Mouse (Mus musculus): ENCODE results near the gene Fam102a.
"Not testable (repeated sequence)": the region's sequence is repeated elsewhere in the genome, so short reads cannot be mapped to it uniquely, and the experiment has no call there.

The Fam102a gene

DNA sequence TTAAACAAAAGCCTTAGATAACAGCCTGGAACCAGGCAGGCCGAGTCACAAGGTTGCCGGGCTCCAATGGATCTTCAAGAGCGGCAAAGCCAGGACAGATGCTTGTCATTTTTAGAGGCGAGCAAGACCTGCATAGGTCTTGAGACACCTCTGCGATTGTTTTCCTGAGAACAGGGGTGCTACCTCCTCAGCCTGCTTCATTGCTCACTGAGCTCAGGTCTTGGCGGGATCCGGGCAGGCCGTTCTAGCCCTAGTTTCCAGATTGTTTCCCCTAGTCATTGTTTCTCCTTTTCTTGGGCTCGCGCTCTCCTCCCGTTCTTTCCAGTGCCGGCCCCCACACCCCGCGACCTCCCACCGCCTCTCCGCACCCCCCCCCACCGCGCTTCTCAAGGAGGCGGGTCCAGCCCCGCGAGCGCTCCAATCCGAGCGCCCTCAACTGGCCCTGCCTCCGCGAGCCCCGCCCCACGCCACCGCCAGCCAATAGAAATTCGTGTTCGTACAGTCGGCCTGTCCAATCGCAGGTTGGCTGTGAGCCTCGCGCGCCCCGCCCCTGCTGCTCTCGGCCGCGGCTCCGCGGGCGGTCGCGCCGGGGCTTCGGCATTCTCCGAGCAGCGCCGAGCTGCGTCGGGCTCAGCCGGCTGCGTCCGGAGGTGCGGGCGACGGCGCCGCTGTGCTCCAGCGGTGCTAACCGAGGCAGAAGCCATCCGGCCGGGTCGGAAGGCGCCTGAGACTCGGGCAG is at the start of gene Fam102a:
Gene Fam102a, plus strand, starts transcription at position 600 of the 739 bp plus-strand sequence.
- peak; percentile 97 for DNase-seq (ENCODE audit: low read depth, low spot score)

DNA sequence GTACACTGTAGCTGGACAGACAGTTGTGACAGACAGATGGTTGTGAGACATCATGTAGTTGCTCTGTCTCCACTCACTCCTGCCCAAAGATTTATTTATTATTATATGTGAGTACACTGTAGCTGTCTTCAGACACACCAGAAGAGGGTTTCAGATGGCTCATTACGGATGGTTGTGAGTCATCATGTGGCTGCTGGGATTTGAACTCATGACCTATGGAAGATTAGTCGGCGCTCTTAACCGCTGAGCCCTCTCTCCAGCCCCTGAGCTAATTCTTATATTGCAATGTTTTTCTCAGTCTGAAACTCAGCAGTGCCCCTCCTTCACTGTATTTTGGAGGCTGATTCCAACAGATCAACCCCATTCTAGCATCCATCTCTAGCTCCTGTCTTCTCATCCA is 49.4 kb upstream of the Fam102a start:
- DNase-seq (ENCODE audit: low read depth, low spot score) = no peak

DNA sequence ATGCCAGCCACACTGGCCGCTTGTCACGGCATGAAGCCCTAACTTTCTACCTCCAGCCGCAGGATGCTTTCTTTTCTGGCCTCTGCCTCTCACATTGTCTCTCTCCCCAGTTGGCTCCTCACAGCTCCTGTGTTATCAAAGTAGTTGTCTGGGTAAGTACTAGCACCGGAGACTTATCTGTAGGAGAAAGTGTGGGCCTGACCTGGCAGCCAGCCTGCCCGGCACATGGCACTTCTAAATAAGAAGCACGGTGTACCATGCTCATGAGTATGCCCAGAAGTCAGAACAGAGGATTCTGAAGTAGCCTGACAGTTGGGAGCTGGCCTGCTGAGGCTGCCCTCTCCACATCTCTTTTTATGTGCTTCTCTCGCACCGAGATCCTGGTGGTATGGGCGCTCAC is 49.0 kb upstream of the Fam102a start:
- no peak for DNase-seq (ENCODE audit: low read depth, low spot score)

DNA sequence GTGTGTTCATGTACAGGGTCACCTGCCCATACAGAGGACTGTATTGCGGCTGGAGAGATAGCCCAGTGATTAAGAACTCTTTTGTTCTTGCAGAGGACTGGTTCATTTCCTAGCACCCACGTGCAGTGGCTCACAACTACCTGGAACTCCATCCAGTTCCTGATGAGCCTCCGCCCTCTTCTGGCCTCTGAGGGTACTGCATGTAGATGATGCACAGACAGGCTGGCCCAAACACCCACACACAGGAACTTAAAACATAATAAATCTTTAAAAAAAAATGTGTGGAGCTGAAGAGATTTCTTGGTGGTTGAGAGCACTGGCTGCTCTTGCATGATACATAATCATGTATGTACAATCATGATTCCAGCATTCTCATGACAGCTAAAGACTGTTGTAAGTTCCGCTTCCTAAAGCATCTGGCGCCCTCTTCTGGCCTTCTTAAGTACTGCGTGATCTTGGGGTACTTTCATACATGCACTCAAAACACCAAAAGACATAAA is 48.0 kb upstream of the Fam102a start:
- DNase-seq (ENCODE audit: low read depth, low spot score) = peak; percentile 93

DNA sequence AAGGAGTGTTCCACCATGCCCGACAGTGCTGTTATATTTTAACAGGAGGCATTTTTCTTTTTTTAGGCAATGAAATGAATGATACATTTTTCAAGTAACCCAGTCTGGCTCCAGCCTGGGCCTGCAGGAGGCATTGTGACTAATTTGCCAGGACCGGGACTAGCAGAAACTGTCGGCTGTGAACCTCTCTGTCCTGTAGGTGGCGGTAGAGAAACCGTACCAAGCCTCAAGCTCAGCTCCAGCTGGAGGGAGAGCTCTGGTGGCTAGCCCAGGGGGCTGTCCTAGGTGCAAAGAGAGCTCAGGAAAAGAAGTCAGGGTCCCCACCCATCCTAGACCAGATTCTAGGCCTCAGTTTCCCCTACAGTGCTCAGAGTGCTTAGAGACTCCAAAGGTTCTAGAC is 46.5 kb upstream of the Fam102a start:
- peak; percentile 90 for DNase-seq (ENCODE audit: low read depth, low spot score)

DNA sequence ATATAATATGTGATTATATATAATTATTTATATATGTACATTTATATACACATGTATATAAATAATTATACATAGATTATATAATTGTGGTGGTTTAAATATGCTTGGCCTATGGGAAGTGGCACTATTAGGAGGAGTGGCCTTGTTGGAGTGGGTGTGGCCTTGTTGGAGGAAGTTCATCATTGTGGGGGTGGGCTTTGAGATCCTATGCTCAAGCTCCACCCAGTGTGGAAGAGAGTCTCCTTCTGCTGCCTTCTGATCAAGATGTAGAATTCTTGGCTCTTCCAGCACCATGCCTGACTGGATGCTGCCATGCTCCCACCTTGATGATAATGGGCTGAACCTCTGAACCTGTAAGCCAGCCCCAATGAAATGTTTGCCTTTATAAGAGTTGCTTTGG is 44.4 kb upstream of the Fam102a start:
- not testable (repeated sequence) for DNase-seq (ENCODE audit: low read depth, low spot score)

DNA sequence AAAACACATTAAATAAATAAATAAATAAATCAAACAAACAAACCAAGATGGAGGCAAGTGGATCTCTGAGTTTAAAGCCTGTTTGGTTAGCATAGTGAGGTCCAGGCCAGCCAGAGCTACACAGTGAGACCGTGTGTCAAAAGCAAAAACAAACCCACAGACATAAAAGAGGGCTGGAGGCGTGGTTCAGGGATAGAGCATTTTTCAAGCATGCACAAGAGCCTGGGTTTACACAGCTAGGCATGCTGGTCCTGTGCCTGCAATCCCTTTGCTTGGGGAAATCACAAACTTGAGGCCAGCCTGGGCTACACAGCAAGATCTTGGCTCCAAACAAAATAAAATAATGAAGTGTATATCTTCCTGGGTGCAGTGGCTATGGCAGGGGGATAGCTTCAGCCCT is 42.5 kb upstream of the Fam102a start:
- no peak for DNase-seq (ENCODE audit: low read depth, low spot score)

DNA sequence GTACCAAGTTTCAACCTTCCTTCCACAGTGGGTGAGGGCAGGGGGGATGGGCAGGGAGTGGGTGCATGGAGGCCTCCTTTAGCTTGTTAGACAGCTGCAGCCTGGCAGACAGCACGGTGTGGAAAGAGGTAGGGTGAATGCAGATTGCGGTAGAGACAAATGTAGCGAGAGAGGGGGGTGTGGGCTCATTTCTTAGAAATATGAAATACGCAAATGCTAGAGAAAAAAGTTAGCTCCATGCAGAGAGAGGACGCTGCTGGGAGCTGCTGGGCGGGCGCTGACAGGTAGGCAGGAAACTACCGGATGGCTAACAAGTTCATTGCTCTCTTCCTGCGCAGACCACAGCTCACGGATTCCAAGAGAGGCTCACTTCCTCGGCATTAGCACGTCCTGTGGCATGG is 41.8 kb upstream of the Fam102a start:
- no peak for DNase-seq (ENCODE audit: low read depth, low spot score)

DNA sequence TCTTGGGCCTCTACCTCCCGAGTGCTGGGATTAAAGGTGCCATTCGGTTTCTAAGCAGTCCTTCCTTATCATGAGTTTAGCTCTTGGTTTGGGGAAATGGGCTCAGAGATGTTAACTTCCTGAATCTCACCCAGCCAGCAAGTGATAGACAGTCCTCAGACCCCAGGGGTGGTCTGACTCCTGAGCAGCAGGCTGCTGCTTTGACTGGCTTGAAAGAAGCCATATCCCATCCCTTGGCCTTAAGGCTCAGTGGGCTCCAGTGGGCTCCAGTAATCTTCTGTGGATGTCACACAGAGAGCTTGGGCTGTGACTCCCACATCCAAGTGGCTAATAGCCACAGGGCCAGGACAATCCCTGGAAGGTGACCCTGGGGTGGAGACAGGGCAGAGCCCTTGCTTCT is 40.6 kb upstream of the Fam102a start:
- no peak for DNase-seq (ENCODE audit: low read depth, low spot score)

DNA sequence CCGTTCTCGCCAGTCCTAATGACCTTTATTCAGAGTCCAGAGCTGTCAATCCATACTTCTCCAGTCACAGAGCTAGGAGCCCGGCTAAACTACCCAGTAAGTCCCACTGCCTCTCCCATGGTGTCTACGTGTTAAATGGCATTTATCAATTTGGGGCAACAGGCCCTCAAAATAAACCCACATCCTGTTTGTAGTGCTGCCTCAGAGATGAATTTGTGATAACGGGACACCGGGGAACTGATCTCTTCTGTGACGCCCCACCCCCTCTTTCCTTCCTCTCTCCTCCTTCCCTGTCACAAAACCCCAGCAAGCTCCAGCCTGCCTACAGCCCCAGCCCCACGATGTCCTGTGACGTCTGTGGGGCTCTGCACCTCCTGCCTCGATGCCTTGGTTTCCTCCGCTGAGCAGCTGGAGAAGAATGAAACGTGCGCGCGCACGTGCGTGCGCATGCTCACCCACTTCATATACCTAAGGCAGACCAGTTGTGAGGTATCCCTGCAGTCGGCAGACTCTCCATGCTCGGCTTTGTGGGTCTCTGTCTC is 39.9 kb upstream of the Fam102a start:
- DNase-seq (ENCODE audit: low read depth, low spot score) = no peak

DNA sequence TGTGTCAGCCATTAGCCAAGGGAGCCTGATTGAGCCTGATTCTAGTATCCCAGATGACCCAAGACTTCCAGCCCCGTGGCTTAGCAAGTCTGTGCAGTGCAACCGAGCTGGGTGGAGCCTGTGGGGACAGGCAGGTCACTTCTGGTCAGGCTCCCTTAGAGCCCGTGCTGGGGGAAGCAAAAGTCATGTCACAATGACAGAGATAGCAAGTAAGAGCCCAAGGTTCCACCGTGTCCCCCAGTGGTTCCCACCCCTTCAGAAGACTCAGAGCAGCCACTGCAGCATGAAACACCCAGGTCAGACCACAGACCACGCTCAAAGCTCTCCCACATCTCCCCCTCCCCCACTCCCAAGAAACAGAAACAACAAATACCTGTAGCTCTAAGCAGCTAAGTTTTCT is 38.9 kb upstream of the Fam102a start:
- DNase-seq (ENCODE audit: low read depth, low spot score) = no peak

DNA sequence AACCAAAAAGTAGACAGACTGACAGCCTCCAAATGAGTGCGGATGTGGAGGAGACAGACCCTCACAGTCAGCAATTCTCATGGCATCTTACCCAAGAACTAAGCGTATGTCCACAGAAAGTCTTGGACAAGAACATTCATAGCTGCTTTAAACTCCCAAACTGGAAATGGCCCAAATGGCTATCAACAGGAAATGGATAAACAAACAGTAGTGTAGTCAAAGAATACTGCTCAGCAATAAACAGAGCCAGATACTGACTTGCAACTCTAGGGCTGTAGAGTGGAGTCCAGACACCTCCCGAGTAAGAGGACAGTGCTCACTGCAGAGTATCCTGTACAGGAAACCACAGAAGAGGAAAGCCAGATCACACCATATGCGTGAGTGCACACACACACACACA is 35.8 kb upstream of the Fam102a start:
- DNase-seq (ENCODE audit: low read depth, low spot score) = no peak

DNA sequence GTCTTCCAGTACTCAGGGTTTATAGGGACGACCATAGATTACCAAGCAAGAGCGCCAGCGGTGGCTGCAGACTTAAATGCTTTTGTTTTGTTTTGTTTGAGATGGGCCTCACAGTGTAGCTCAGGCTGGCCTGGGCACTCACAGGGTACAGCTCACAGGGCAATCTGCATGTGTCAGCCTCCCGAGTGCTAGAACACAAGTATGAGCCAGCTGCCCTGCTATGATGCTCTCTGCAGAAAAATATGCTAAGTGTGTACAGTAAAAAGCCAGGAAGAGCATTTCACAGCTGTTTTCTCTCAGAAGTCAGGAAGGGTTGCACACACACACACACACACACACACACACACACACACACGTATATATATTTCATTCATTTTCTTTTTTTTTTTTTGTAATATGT is 34.7 kb upstream of the Fam102a start:
- no peak for DNase-seq (ENCODE audit: low read depth, low spot score)

DNA sequence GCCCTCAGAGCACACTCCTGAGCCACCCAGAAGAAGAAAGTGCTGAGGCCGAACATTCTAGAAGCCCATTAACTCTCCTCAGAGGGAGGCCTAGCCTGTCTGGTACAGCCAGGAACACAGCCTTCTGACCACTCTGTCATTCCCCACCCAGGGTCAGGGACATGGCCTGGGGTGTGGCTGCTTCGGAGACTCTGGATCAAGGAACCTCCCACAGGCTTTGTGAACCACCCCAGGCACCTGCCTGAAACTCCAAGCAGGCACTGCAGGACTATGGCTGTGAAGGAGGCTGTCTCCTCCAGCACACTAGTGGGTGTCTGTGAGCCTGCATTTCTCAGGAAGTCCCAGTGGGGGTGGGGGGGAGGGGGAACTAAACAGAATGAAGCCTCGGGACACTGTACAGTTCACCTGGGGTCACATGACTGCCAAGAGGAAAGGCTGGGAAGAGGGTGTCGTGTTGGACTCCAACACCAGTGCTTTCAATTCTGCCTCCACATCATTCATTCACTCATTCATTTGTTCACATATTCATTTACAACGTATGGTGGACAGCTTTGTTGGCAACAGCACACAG is 33.3 kb upstream of the Fam102a start:
- no peak for DNase-seq (ENCODE audit: low read depth, low spot score)

DNA sequence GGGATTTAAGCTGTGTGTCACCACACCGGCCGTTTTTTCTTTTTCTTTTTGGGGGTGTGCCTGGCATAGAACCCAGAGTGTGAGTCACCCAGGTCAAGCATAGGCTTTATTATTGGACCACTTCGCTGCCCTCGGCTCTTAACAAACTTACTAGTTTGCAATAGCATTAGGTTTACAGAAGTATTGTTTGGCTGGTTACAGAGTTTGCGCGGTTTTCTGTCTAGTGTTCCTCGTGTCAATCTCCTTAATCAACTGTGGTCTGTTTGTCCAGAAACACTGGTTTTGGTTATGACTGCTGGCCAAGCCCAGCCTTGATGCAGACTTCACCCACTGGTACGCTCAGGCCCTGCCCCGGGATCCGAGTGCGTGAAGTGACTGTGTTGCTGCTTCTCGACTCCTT is 32.3 kb upstream of the Fam102a start:
- DNase-seq (ENCODE audit: low read depth, low spot score) = no peak

DNA sequence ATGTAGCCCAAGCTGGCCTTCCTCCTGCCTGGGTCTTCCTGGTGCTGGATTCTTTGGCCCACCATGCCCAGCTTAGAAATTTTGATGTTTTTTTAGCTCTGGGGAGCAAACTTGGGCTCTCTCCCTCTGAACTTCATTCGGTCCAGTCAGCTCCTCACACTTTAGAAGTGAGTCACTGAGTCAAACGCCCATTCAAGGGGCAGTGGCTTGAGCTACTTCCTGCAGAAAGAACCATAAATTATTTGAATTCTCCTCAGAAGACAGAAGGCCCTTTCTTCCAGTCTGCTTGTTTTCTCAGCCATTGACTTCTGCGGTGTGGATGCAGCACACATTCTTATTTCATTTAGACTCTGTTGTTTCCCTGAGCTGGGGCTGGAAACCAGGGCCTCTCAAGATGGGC is 31.5 kb upstream of the Fam102a start:
- DNase-seq (ENCODE audit: low read depth, low spot score) = no peak

DNA sequence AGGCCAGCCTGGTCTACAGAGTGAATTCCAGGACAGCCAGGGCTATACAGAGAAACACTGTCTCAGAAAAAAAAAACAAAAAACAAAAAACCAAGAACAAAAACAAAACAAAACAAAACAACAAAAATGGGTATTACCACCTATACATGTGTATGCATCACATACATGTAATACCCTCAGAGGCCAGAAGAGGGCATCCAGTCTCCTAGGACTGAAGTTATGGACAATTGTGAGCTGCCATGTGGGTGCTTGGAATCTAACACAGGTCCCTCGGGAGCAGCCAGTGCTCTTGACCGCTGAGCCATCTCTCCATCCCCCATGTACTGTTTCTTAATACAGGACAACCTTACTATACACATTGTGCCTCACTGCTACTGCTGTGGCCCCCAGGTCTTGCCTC is 29.6 kb upstream of the Fam102a start:
- no peak for DNase-seq (ENCODE audit: low read depth, low spot score)

DNA sequence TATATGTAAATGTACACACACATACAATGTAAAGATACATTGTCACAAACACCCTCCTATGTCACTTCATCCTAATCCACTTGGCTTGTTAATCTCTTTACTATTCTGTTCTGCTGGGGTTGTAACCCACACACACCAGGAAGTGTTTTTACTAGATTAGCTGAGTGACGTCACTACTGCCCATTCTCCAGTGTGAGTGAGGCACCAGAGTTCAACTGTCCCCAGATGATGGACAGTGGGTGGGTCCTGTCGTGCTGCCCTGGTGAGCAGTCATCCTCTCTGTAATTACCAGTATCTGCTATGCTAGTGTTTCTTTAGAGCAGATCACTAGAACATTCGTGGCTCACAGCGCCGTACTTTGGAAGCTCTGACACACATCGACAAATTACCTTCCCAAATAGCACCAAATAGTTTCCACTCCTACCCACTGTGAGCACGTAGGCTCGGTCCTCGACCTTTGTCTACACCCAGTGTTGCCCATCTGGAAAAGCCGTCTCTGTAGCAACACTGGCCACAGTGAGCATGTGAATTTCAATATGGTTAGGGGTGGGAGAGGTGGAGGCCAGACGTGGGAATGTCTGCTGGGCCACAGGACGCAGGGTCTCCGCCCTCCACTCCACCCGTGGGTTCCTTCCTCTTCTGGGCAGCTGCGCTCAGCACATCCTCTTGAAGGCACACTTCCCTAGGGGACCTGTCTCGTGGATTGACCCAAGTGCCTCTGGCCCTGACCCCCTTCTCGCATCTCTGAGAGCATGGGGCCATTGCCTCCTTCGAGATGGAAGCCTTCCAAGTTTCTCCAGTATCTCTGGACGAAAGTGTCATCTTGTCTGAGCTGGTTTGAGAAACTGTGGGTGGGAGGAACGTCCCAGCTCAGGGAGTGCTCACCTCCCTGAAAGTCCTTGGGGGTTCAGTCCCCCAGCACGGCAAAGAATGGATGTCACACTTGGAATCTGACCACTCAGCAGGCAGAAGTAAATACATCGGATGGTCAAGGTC is 28.2 kb upstream of the Fam102a start:
- DNase-seq (ENCODE audit: low read depth, low spot score) = no peak

DNA sequence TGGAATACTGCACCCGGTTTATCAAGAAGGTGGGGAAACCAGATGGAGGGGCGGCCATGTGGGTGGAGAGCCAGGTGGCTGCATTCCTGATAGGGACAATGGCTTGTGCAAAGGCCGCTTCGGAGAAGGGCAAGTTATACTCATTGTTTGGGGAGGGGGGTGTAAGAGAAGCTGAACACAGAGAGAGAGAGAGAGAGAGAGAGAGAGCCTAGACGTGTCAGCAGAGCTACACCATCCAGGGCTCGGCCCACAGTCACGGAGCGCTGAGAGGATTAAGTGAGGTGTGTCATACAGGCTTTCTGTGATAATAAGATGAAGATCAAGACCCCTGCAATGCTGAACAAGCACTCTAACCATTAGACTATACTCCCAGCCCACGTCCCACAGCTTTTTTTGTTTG is 27.2 kb upstream of the Fam102a start:
- no peak for DNase-seq (ENCODE audit: low read depth, low spot score)

DNA sequence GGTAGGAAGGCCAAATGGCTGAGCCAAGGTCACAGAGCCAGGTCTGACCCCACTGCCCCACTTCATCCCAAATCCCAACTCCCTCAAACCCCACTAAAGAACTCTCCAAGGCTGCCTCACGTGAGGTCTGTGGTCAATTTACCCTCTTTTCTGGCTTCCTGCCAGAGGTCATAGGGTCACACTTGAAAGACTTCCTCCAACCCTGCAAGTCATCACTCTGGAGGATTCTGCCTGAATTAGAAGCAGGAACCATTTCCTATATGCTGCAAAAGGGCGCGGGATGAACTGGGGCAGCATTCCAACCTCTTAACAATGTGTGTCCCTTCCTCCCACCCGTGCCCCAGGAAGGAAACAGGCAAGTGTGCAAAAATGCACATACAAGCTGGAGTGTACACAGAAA is 25.8 kb upstream of the Fam102a start:
- DNase-seq (ENCODE audit: low read depth, low spot score) = peak; percentile 81

DNA sequence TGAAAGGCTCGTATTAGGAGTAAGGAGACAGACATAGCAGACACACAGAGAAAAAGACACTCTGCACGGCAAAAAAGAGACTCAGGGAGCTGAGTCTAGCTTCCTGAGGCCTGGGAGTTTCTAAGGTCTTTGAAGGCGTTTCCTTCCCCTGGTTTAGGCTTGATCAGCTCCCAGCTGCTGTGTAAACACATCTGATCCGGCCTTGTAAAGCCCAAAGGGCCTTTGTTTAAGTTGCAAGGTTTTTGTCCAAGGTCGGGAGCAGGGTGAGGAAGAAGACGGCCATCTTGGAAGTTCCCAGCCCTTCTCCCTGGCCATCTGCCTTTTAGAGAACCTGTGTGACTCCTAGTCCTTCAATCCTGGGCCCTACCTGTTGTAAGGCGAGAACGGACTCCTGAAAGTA is 25.2 kb upstream of the Fam102a start:
- DNase-seq (ENCODE audit: low read depth, low spot score) = no peak

DNA sequence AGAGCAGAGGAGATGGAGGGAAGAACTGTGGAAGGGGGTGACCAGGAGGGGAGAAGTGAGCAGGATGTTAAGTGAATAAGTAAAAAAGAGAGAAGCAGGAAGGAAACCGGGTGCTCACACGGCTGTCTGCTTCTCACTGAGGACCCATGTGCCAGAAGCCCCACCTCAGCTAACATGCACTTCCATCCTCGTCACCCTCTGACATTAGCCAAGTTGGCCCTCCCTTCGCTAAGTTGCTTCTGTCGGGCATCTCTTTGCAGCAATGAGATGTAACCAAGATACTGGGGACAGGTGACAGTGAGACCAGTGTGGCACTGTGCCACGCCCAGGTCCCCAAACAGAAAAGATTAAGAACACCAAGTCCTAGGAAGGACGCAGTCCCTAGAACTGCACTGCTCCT is 22.5 kb upstream of the Fam102a start:
- no peak for DNase-seq (ENCODE audit: low read depth, low spot score)
